Mouse (Mus musculus): ENCODE measurements around the gene Gm21992.
A peak's percentile ranks its signal among the peaks of the same experiment; 100 is the strongest.

Gm21992 gene

GRCm38 (mm10) chr19:4747631-4748312, 63.6 kb downstream of the Gm21992 start:
- DNase-seq = no peak

- peak; percentile 77 for DNase-seq
These were observed 64.8 kb downstream of the Gm21992 start for GRCm38 (mm10) chr19:4746611-4747010.

DNA sequence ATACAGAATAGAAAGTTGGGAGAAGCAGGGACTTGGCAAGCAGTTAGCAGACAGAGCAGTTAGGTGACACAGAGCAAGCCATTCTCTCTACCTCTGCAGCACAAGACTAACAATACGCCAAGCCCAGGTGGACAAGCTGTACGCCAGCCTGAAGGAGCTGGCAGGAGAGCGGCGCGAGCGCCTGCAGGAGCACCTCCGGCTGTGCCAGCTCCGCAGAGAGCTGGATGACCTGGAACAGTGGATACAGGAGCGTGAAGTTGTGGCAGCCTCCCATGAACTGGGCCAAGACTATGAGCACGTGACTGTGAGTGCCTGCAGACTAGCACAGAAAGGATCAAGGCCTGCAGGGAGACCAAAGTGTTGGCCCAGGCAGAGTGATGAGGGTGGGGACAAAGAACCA, 65.7 kb downstream of the Gm21992 start:
- DNase-seq = peak; percentile 58

GRCm38 (mm10) chr19:4745057-4745456, 66.4 kb downstream of the Gm21992 start:
- DNase-seq = peak; percentile 58

DNA sequence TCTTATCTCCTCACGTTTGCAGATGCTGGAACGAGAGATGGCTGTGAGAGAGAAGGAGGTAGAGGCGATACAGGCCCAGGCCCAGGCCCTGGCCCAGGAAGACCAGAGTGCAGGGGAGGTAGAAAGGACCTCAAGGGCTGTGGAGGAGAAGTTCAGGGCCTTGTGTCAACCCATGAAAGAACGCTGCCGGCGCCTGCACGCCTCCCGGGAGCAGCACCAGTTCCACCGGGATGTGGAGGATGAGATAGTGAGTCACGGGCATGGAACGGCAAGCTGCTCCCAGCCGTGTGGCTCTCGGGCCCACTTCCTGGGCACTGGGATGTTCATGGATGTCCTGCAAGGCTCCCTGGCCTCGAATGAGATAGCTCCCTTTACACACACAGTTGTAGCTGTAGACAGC, 67.4 kb downstream of the Gm21992 start:
- no peak for DNase-seq

GRCm38 (mm10) chr19:4743524-4743923, 67.9 kb downstream of the Gm21992 start:
- no peak for DNase-seq

GRCm38 (mm10) chr19:4742229-4742628, 69.2 kb downstream of the Gm21992 start:
- no peak for DNase-seq

- DNase-seq = no peak
These were observed 69.9 kb downstream of the Gm21992 start for GRCm38 (mm10) chr19:4741482-4741881.

DNA sequence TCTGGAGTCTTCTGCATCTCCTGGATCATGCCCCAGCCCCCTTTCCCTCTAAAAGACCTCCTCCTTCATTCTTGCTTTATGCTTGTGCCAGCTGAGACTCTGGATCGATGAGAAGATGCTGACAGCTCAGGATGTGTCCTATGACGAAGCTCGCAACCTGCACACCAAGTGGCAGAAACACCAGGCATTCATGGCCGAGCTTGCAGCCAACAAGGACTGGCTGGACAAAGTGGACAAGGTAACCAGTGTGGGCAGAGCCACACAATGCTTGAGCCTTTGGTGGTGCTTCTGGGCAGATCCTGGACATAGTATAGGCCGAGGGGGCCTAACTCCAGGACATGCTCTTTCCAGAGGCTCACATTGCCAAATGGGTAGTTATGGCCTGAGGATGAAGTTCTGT, 71.7 kb downstream of the Gm21992 start:
- DNase-seq = no peak

DNA sequence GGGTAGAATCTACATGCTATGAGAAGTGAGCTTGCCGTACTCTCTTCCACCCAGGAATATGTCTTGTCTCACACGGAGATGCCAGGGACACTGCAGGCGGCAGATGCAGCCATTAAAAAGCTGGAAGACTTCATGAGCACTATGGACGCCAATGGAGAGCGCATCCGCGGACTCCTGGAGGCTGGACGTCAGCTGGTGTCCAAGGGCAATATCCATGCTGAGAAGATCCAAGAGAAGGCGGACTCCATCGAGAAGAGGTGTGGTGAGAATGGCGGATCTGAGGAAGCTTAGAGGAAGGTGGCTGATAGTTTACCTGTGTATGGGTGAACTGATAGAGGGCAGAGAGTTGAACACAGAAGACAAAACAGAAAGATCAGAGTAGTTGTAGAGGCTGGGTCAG, 72.4 kb downstream of the Gm21992 start:
- no peak for DNase-seq

DNA sequence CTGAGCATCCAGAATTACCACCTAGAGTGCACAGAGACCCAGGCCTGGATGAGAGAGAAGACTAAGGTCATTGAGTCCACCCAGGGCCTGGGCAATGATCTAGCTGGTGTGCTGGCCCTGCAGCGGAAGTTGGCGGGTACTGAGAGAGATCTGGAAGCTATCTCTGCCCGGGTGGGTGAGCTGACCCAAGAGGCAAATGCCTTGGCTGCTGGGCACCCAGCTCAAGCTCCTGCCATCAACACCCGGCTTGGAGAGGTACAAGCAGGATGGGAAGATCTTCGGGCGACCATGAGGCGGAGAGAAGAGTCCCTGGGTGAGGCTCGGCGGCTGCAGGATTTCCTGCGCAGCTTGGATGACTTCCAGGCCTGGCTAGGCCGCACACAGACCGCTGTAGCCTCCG, 73.5 kb downstream of the Gm21992 start:
- DNase-seq = no peak

- no peak for DNase-seq
These were observed 78.4 kb downstream of the Gm21992 start for GRCm38 (mm10) chr19:4733052-4733451.

DNA sequence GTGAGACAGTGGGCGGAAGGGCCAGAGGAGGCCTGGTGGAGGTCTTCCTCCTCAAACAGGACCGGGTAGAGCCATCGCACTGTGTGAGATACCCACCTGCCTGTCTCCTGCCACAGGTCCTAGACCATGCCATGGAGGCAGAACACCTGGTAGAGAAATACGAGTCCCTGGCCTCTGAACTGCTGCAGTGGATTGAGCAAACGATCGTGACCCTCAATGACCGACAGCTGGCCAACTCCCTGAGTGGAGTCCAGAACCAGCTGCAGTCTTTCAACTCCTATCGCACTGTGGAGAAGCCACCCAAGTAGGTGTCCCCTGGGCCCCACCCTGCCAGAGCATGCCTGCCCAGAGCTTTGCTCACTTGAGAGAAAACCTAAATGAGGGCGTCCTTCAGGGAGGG, 82.2 kb downstream of the Gm21992 start:
- DNase-seq = no peak

DNA sequence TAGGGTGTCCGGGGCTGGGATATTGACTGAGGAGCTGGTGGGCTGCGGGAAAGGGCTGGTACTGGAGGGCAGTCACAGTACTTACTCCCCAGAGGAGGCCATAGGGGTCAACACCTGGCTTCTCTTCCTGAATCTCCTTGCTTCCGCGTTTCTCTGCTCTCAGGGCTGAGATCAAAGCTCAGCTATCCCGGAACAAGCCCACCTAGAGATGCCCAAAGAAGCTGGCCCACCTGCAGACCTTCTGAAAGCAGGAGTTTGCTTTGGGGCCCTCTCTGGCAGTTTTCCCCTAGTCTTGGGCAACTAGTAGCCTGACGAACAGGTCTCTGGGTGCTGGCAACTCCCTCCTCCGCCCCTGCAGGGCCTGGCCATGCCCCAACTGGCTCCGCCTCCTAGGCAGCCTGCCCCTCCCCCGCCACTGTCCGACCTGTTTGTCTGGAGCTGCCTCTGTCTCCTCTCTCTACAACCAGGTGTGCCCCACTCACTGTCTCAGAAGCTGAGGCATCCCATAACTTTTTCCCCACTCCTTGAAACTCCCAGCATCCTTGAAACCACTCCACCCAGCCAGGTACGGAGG, 90.7 kb downstream of the Gm21992 start:
- DNase-seq = no peak

GRCm38 (mm10) chr19:4720112-4720511, 91.3 kb downstream of the Gm21992 start:
- no peak for DNase-seq

- DNase-seq = no peak
These were observed 92.1 kb downstream of the Gm21992 start for GRCm38 (mm10) chr19:4719351-4719764.

GRCm38 (mm10) chr19:4718716-4719115, 92.7 kb downstream of the Gm21992 start:
- DNase-seq = no peak

GRCm38 (mm10) chr19:4717281-4717680, 94.1 kb downstream of the Gm21992 start:
- DNase-seq = no peak

GRCm38 (mm10) chr19:4716756-4717155, 94.7 kb downstream of the Gm21992 start:
- no peak for DNase-seq

DNA sequence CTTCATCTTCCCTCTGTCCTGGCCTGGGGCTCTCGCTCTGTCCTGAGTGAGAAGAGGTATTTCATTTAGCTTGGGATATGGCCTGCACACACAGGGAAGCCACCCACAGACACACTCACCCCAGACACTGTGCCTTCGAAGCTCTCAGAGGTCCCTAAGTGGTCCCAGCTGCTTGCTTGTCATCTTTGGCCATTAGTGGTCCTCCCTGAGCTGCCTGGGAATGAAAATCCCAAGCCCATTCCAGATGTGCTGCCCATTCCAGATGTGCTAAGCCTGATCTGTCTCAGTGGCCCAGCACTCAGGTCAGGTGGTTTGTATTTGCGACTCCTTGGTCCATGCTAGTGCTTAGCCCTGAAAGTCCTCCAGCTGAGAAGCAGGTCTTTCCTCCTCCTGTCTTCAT, 97.5 kb downstream of the Gm21992 start:
- no peak for DNase-seq

GRCm38 (mm10) chr19:4712781-4713526, 98.5 kb downstream of the Gm21992 start:
- DNase-seq = peak; percentile 48

DNA sequence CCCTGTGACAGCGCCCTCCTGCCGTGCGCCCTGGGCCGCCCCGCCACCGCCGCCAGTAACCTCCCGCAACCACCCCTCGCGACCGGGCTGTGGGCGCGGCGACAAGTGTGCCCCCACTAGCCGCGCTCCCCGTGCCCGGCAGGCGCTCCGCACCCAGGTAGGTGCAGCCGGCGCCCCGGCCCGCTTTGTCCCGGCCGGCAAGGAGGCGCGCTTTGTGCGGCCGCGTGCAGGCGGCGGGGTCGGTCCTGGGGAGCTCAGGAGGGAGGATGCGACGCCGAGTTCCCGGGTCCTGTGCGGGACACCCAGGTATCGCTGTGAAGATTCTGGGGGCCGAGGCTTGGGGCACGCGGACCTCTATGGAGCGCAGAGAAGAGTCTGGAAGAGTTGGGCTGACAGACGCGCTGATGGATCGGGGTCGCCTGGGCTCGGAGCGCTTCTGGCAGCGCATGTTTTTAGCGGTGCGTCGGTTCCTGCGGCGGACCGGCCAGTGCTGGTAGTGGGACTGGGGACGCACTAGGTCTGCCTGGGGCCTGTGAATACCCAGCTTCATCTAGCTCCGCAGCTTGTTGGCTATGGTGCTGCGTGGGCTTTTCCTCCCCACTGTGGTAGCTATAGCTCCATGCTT, 99.1 kb downstream of the Gm21992 start:
- peak; percentile 48 for DNase-seq

GRCm38 (mm10) chr19:4711601-4712155, 99.7 kb downstream of the Gm21992 start:
- DNase-seq = peak; percentile 72
